ENCODE assay signal across 7 mouse cellular contexts in genomic region chr7:78782639-78783581, GRCm38 (mm10). TPM values are rescaled to one million over a fixed set of nuclear protein-coding genes. Genes with fewer than 3 reads are reported as not detected.
DNase-seq lines count a peak whose midpoint lies in the region; ATAC-seq lines count a peak whose summit lies in the region.

Gene Mrps11 (plus strand): TSS chr7:78783119.
Gene Mrpl46 (minus strand): TSS chr7:78783531.

- no peaks in the 10 kb centered on the region for H3K9me3 ChIP-seq in embryonic facial prominence, embryonic 10.5 days
- H3K9me3 ChIP-seq in limb, embryonic 10.5 days (replicated peaks) = no peaks in the 10 kb centered on the region
- no peaks in the 10 kb centered on the region for H3K9me3 ChIP-seq in midbrain, embryonic 13.5 days

- H3K27me3 ChIP-seq in embryonic facial prominence, embryonic 10.5 days (replicated peaks; ENCODE audit: low read depth, poor library complexity, severe bottlenecking) = no peaks in the 10 kb centered on the region
- no peaks in the 10 kb centered on the region for H3K27me3 ChIP-seq in limb, embryonic 10.5 days (ENCODE audit: low read depth, poor library complexity, severe bottlenecking)
- H3K27me3 ChIP-seq in midbrain, embryonic 13.5 days = no peaks in the 10 kb centered on the region

- peak; percentile 98 for ATAC-seq in granulocyte monocyte progenitor cell, adult 5-6 weeks (replicated peaks; ENCODE audit: poor library complexity, severe bottlenecking)
- ATAC-seq in midbrain, embryonic 13.5 days = peak; percentile 98

- peak within 1 kb of the TSS; percentile 97 for H3K4me3 ChIP-seq in embryonic facial prominence, embryonic 10.5 days
- H3K4me3 ChIP-seq in limb, embryonic 10.5 days = peak within 1 kb of the TSS; percentile 95
- peak within 1 kb of the TSS; percentile 72 for H3K4me3 ChIP-seq in midbrain, embryonic 13.5 days (replicated peaks)

- H3K4me1 ChIP-seq in embryonic facial prominence, embryonic 10.5 days = peaks cover 16% of the 10 kb centered on the region
- peaks cover 13% of the 10 kb centered on the region for H3K4me1 ChIP-seq in limb, embryonic 10.5 days
- H3K4me1 ChIP-seq in midbrain, embryonic 13.5 days (replicated peaks) = peaks cover 21% of the 10 kb centered on the region

- peak within 1 kb of the TSS; percentile 96 for H3K27ac ChIP-seq in embryonic facial prominence, embryonic 10.5 days (replicated peaks)
- H3K27ac ChIP-seq in limb, embryonic 10.5 days = peak within 1 kb of the TSS; percentile 95
- H3K27ac ChIP-seq in midbrain, embryonic 13.5 days = no peak within 1 kb of the TSS

- DNase-seq in adrenal gland, postnatal 10 days = peak; percentile 93
- peak; percentile 90 for DNase-seq in embryonic facial prominence, embryonic 10.5 days (ENCODE audit: low spot score)
- DNase-seq in kidney, adult 11 months = peak; percentile 82
- DNase-seq in limb, embryonic 10.5 days (ENCODE audit: low spot score) = peak; percentile 90
- DNase-seq in spleen, adult 12 weeks (ENCODE audit: low spot score) = peak; percentile 83

- peak within 1 kb of the TSS; percentile 84 for H3K9ac ChIP-seq in midbrain, embryonic 13.5 days (replicated peaks)

- WGBS in embryonic facial prominence, embryonic 10.5 days = under 1% methylated on average over 44 of the region's 44 CpGs
- under 1% methylated on average over 44 of the region's 44 CpGs for WGBS in limb, embryonic 10.5 days
- under 1% methylated on average over 44 of the region's 44 CpGs for whole genome bisulfite sequencing in midbrain, embryonic 13.5 days

- peak within 1 kb of the TSS; percentile 93 for H3K4me2 ChIP-seq in midbrain, embryonic 13.5 days (replicated peaks)

- peaks cover 61% of the 10 kb centered on the region for H3K36me3 ChIP-seq in embryonic facial prominence, embryonic 10.5 days (replicated peaks)
- peaks cover 52% of the 10 kb centered on the region for H3K36me3 ChIP-seq in limb, embryonic 10.5 days
- peaks cover 31% of the 10 kb centered on the region for H3K36me3 ChIP-seq in midbrain, embryonic 13.5 days

RNA-seq across cellular contexts. Expression of gene Mrps11, which starts in this region (rescaled TPM):
- total RNA-seq in adrenal gland, postnatal 10 days (2021) = 10 to 100 TPM; 77.9 to 82.5 TPM
- polyA plus RNA-seq in embryonic facial prominence, embryonic 10.5 days (2016; fragmentation: Nextera tagmentation; extraction: Ambion mirVana) = 89.5 and 93.4 TPM in 2 replicates
- 40.4 and 49.9 TPM in 2 replicates for total RNA-seq in granulocyte monocyte progenitor cell, adult 5-6 weeks (2014; fragmentation: Nextera tagmentation)
- 32.4 and 35.7 TPM in 2 replicates for total RNA-seq in granulocyte monocyte progenitor cell, adult 5-6 weeks (2017)
- 92.4 and 99.7 TPM in 2 replicates for polyA plus RNA-seq in limb, embryonic 10.5 days (2016; fragmentation: Nextera tagmentation; extraction: Ambion mirVana)
- 73.1 and 79.1 TPM in 2 replicates for polyA plus RNA-seq in midbrain, embryonic 13.5 days (2015; fragmentation: Nextera tagmentation; extraction: Ambion mirVana)

RNA-seq across cellular contexts. Expression of gene Mrpl46, which starts in this region (rescaled TPM):
- total RNA-seq in adrenal gland, postnatal 10 days (2021) = 10 to 100 TPM; 44.0 to 46.5 TPM
- 80.8 and 86.5 TPM in 2 replicates for polyA plus RNA-seq in embryonic facial prominence, embryonic 10.5 days (2016; fragmentation: Nextera tagmentation; extraction: Ambion mirVana)
- total RNA-seq in granulocyte monocyte progenitor cell, adult 5-6 weeks (2014; fragmentation: Nextera tagmentation) = 30.9 and 37.6 TPM in 2 replicates
- total RNA-seq in granulocyte monocyte progenitor cell, adult 5-6 weeks (2017) = 58.0 and 60.1 TPM in 2 replicates
- 85.4 and 96.4 TPM in 2 replicates for polyA plus RNA-seq in limb, embryonic 10.5 days (2016; fragmentation: Nextera tagmentation; extraction: Ambion mirVana)
- 58.6 and 64.2 TPM in 2 replicates for polyA plus RNA-seq in midbrain, embryonic 13.5 days (2015; fragmentation: Nextera tagmentation; extraction: Ambion mirVana)
